Mouse (Mus musculus) lung, adult 2 months (tissue): ENCODE data around the gene Tnik. TPM values are rescaled to one million over a fixed set of nuclear protein-coding genes. Genes with fewer than 3 reads are reported as not detected.

Source experiments
- DNase-seq: peaks from one replicate; pipeline ENCODE4 v3.0.0; 2022
- H3K4me1 ChIP-seq: fragments of 200-500 bp; 2 replicates; pipeline ENCODE4 v1.6.1; 2011; ENCODE audit warnings: low read length; ENCODE audit not compliant: control insufficient read depth, insufficient read depth
- H3K4me3 ChIP-seq: fragments of 200-500 bp; replicated peaks from 2 replicates; pipeline ENCODE3; 2011; ENCODE audit warnings: low read depth, mild to moderate bottlenecking, control low read depth, low read length; ENCODE audit errors: extremely low read depth
- CTCF ChIP-seq: fragments of 200-500 bp; IDR thresholded peaks from 2 replicates; pipeline ENCODE4 v1.5.1; 2011; ENCODE audit warnings: mild to moderate bottlenecking, low read length, control low read depth; ENCODE audit not compliant: insufficient read depth
- POLR2A ChIP-seq: fragments of 200-500 bp; IDR thresholded peaks from 2 replicates; pipeline ENCODE4 v1.6.1; 2011; ENCODE audit warnings: low read depth, mild to moderate bottlenecking, control low read depth, low read length, borderline replicate concordance; ENCODE audit errors: extremely low read depth
- WGBS: fragments of 180-500 bp; shearing (Covaris S2); methylation state at CpG from one replicate; pipeline ENCODE4 v1.1.7; 2018; 5-methylcytosine and 5-hydroxymethylcytosine counted together
- polyA plus RNA-seq: library from polyadenylated mRNA; depleted of rRNA; stranded (reverse); fragments of >200 nt; gene quantifications from 2 replicates; pipeline ENCODE4 v1.2.3, GENCODE M21; 2012

Tnik gene
- polyA plus RNA-seq, 1 experiment, result 11.8 TPM

DNA sequence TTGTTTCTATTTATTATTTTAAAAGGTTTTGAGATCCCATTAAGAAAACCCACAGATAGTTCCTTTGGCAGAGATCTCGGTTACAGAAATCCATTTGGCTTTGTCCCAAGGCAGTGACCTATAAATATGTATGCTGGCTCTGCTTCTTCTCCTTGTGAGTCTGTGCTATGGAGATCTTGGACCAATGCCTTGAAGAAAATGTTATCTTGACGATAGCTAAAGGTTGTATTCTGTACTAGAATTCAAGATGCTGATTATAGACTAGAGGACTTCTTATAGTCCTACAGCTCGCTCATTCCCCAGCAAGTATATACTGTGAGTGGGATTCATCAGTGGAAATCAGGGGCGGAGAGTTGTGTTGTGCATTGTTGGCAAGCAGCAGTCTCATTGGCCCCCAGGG is 178.5 kb downstream of the Tnik start:
- no peak for DNase-seq
- TF ChIP-seq CTCF, result no peak
- no peak for TF ChIP-seq POLR2A
- 66% methylated on average over 4 of the region's 4 CpGs for WGBS
- H3K4me1 ChIP-seq, result no peaks in the 10 kb centered on the region
- H3K4me3 ChIP-seq, result no peak overlapping the region

DNA sequence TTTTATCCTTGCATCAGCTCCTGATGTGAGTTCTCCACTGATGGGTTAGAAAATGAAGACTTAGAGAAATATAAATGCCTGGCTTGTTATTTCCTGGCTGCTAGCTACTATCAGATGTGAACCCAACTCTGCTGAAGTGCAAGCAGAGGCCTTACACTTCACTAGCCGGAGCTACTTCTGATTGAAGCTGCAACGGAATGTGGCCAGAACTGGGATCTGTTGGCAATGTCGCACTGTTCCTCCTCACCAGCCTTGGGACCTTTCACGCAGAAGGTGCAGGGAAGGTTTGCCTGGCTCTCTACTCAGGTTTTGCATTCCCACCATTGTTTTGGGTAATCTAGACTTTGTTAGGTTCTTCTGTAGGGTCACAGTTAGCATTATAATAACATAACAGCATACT is 179.1 kb downstream of the Tnik start:
- TF ChIP-seq POLR2A, result no peak
- TF ChIP-seq CTCF, result no peak
- H3K4me3 ChIP-seq, result no peak overlapping the region
- H3K4me1 ChIP-seq, result no peaks in the 10 kb centered on the region
- 83% methylated on average over 4 of the region's 4 CpGs for WGBS
- DNase-seq, result no peak

DNA sequence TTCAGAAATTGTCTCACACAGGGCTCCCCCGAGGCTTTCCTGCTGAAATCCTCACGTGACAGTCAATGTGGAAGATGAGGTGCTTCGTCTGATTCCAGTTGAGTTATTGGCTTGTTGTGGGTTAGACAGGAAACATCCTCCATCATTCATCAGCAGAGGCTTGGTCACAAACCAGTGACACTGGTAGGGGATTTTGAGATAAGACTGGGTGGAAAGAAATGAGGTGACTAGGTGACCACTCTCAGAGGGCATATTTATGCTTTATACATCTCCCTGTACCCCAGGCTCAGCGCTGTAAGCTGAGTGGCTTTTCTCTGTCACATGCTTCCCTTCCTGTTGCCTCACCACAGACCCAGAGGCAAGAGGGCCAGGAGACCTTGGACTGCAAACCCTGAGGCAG is 184.9 kb downstream of the Tnik start:
- Histone ChIP-seq H3K4me1 (no peaks in the 10 kb centered on the region), H3K4me3 (no peak overlapping the region)
- 64% methylated on average over 4 of the region's 4 CpGs for WGBS
- no peak for DNase-seq
- TF ChIP-seq CTCF (no peak), POLR2A (no peak)

DNA sequence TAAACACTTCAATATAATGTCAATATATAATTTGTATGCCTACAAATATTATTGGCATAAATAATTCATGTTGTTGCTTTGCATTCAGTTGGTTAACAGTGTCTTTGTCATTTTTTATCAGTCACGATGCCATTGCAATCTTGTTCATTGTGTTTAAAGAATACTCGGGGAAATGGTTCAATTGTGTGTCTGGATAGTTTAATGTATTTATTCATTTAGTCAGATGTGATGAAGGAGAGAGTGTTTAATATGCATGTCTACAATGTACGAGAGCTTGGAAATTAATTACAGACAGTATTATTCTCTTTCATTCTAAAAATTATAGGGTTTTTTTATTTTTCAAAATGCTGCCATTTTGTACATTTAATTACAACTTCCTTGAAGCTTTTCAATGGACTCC is 190.4 kb downstream of the Tnik start:
- Histone ChIP-seq H3K4me3 (no peak overlapping the region), H3K4me1 (no peaks in the 10 kb centered on the region; the same call in 1 of the 2 replicates)
- no peak for DNase-seq
- WGBS, result 88% methylated on average over 3 of the region's 3 CpGs
- no peak for TF ChIP-seq CTCF
- TF ChIP-seq POLR2A, result no peak

DNA sequence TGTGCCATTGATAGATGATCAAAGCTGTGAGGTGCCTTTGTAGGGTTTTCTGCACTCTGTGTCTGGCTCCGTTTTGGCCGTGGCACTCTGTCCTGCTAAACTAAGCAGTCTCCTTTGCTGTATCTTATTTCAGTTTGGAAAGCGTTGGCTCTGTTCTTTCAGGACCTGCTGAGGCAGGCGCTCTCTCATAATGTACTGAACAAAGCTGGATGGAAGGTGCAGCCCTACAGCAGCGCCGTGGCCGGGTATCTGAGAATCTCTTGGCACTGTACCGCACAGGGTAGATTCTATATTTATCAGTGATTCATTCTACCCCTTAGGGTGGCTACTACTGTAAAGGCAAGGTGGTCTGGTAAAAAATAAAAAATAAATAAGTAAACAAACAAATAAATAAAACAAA is 193.8 kb downstream of the Tnik start:
- TF ChIP-seq CTCF (no peak), POLR2A (no peak)
- 72% methylated on average over 8 of the region's 8 CpGs for WGBS
- H3K4me1 ChIP-seq, result no peaks in the 10 kb centered on the region; the same call in 1 of the 2 replicates
- no peak for DNase-seq
- no peak overlapping the region for H3K4me3 ChIP-seq

DNA sequence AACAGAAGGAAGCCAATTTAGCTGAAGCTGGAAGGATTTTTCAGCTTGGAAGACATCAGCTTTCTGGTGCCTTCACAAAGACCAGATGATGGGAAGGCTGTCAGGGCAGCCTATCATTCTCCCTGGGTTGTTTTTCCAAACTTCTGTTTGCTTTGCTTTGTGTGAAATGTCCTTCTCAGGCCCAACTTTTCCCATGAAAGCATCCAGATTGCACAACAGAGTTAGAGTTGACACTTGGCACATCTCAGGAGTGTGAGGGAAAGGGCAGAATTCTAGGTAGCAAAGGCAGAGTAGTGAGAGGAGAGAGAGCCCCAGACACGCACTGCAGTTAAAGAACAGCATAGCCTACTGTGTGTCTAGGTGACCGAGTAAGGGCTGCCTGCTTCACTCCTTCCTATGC is 194.5 kb downstream of the Tnik start:
- H3K4me3 ChIP-seq, result no peak overlapping the region
- 68% methylated on average over 2 of the region's 2 CpGs for WGBS
- H3K4me1 ChIP-seq, result no peaks in the 10 kb centered on the region; the same call in 1 of the 2 replicates
- TF ChIP-seq POLR2A (no peak), CTCF (no peak)
- DNase-seq, result no peak

DNA sequence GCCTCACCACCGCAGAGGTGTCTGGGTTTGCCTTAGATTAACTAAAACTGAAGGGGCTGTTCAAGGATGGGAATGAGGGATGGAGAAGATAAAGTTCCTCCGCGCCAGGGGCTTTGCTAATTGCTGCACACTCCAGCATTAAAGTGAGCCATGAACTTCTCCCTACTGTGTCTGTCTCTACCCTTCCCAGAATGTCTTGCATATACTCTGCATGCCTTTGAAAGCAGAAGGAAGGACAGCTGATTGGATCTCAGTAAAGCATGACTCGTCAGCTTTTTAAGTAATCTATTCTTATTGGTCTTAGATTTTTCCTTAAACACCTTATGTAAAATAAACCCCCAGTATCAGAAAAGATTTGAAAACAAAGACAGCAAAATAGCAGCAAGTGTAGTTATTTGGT is 203.7 kb downstream of the Tnik start:
- WGBS, result 93% methylated on average over 4 of the region's 4 CpGs
- no peak for DNase-seq
- TF ChIP-seq CTCF, result no peak
- no peak for TF ChIP-seq POLR2A
- no peak overlapping the region for H3K4me3 ChIP-seq
- no peaks in the 10 kb centered on the region for H3K4me1 ChIP-seq

DNA sequence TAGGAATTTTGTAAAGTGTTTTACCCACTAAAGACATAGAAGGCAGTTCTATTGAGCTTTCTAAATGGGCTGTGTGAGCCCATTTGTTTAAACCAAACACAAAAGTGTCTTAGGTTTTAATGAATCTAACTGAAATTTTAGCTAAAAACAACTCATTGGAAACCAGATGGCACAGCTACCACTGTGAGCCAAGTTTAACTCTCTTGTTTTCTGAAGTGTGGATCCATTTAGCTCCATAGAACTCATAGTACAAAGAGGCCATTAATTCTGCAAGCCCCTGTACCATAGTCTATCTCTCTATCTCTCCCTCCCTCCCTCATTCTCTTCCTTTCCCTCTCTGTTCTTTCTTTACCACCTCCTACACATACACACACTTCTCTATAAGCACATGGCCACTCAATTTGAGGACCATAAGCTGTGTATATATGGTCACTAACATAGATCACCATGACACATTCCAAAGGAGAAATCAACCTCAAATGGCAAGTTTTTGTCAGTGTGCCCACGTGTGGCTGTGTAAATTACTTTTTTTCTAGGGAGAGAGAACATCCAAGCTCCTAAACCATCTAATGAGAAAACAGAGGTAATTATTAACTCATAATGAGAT is 204.2 kb downstream of the Tnik start:
- Histone ChIP-seq H3K4me3 (no peak overlapping the region), H3K4me1 (no peaks in the 10 kb centered on the region)
- DNase-seq, result no peak
- no peak for TF ChIP-seq CTCF
- TF ChIP-seq POLR2A, result no peak
- 38% methylated on average over 1 of the region's 1 CpGs for WGBS

DNA sequence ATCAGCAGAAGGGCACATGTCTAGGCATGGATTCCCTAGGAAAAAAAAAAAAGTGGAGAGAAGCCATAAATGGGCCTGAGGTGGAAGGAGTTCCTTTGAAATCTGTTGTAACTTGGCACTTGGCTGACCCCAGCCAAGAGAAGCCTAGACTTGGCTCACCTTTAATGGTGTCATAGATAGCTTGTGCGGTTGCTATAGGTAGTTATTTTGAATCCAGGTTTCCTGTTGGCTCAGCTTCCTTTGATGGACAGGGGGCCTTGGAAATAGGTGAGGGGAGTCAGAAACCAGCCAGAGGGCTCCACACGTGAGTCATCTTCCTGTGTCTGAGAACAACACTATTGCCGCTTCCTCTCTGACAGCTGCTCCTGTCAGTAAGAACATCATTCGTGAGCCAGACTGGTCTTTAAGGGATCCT is 204.9 kb downstream of the Tnik start:
- H3K4me3 ChIP-seq, result no peak overlapping the region
- WGBS, result 42% methylated on average over 4 of the region's 4 CpGs
- H3K4me1 ChIP-seq, result no peaks in the 10 kb centered on the region
- DNase-seq, result no peak
- TF ChIP-seq CTCF (no peak), POLR2A (no peak)

DNA sequence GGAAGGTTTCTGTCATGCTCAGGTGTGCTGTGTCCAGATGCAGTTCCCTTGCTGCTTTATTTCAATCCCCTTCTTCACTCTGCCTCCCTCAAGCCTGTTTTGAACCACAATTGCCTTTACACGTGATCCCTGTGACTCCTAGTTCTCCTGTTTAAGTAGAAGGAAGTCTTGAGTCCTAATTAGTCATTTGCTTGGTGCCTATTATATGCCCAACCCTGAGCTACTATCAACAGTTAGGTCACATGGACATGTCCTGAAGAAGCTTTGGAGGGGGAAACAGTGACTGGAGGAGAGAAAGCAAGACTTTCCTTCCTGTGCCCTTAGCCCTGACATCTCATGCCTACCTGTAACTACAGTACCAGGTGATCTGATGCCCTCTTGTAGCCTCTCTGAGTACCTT is 210.4 kb downstream of the Tnik start:
- no peak for DNase-seq
- Histone ChIP-seq H3K4me3 (no peak overlapping the region), H3K4me1 (no peaks in the 10 kb centered on the region)
- no peak for TF ChIP-seq POLR2A
- no peak for TF ChIP-seq CTCF
- WGBS, result 43% methylated on average over 1 of the region's 1 CpGs
